Mouse (Mus musculus): ENCODE measurements around the gene Msh5. TPM values are rescaled to one million over a fixed set of nuclear protein-coding genes. Genes with fewer than 3 reads are reported as not detected.
"Not testable (repeated sequence)": the region's sequence is repeated elsewhere in the genome, so short reads cannot be mapped to it uniquely, and the experiment has no call there.

The Msh5 gene
- polyA plus RNA-seq, 1 experiment from 2014 or later: 3.9 TPM

GRCm38 (mm10) chr17:35050126-35050750 lies 3.7 kb upstream of the Msh5 start:
- peak overlapping the region; percentile 97 for H3K27ac ChIP-seq
- H3K4me1 ChIP-seq (replicated peaks): peaks cover 74% of the 10 kb centered on the region
- H3K27me3 ChIP-seq (ENCODE audit: insufficient read depth, poor library complexity, severe bottlenecking): no peaks in the 10 kb centered on the region
- peak; percentile 76 for DNase-seq (ENCODE audit: low spot score)
- H3K36me3 ChIP-seq: peaks cover 33% of the 10 kb centered on the region
- H3K4me3 ChIP-seq: peak overlapping the region; percentile 76
- under 1% methylated on average over 27 of the region's 27 CpGs for WGBS
- H3K9me3 ChIP-seq: 0 out of 2 replicates have a peak, but pooled peaks cover 5% of the 10 kb centered on the region

DNA sequence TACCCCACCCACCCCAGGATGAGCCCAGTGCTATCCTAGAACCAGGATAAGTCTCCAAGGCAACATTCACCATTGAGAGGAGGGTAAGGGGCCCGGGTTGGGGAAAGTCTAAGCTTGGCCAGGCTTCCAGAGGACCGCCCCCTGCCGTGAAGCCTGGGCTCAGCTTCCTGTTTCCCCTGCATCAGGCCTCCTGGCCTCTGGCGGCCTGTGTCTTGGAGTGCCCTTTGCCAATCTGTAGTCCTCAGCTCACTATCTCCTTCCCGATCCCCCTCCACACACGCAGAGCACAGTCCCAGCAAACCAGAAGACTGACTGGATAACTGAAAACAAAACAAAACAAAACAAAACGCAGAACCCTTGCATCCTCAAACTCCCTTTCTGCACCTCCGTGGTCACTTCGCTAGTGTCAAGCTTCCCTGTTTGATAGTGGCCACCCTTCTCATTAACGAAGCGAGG lies 3.0 kb upstream of the Msh5 start, which contains the start of gene Clic1:
Clic1 (plus strand) TSS at position 406 of the 456 bp plus-strand sequence.
- Histone ChIP-seq H3K4me3 (peak within 1 kb of the TSS; percentile 76), H3K9me3 (0 out of 2 replicates have a peak, but pooled peaks cover 5% of the 10 kb centered on the region), H3K36me3 (peaks cover 26% of the 10 kb centered on the region), H3K27ac (peak within 1 kb of the TSS; percentile 97), H3K27me3 (ENCODE audit: insufficient read depth, poor library complexity, severe bottlenecking) (no peaks in the 10 kb centered on the region), H3K4me1 (replicated peaks) (peaks cover 80% of the 10 kb centered on the region)
- DNase-seq (ENCODE audit: low spot score): peak; percentile 84
- WGBS: 2% methylated on average over 11 of the region's 11 CpGs

DNA sequence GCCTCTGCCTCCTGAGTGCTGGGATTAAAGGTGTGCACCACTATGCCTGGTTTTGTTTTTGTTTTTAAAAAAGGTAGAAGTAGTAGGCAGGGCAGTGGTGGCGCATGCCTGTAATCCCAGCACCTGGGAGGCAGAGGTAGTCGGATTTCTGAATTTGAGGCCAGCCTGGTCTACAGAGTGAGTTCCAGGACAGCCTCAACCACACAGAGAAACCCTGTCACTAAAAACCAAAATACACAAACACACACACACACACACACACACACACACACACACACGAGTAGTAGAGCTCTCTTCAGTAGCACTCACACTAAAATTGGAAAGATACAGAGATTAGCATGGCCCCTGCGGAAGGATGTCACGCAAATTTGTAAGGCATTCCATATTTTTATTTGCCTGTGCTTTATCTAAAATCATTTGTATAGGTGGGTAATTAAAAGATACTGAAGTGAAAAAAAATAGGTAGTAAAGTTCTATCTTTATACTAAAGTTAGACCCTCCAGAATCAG lies 2.4 kb upstream of the Msh5 start:
- H3K9me3 ChIP-seq: 0 out of 2 replicates have a peak, but pooled peaks cover under 1% of the 10 kb centered on the region
- peaks cover 81% of the 10 kb centered on the region for H3K4me1 ChIP-seq (replicated peaks)
- no peaks in the 10 kb centered on the region for H3K27me3 ChIP-seq (ENCODE audit: insufficient read depth, poor library complexity, severe bottlenecking)
- peak overlapping the region; percentile 97 for H3K27ac ChIP-seq
- peaks cover 20% of the 10 kb centered on the region for H3K36me3 ChIP-seq
- H3K4me3 ChIP-seq: peak overlapping the region; percentile 76
- no peak for DNase-seq (ENCODE audit: low spot score)
- WGBS: 72% methylated on average over 5 of the region's 5 CpGs

- Histone ChIP-seq H3K27ac (peak overlapping the region; percentile 98), H3K9me3 (no peaks in the 10 kb centered on the region), H3K4me3 (peak overlapping the region; percentile 25; the same call in 1 of the 2 replicates), H3K4me1 (replicated peaks) (peaks cover 81% of the 10 kb centered on the region), H3K27me3 (ENCODE audit: insufficient read depth, poor library complexity, severe bottlenecking) (no peaks in the 10 kb centered on the region), H3K36me3 (peaks cover 14% of the 10 kb centered on the region)
- WGBS: 37% methylated on average over 11 of the region's 11 CpGs
- no peak for DNase-seq (ENCODE audit: low spot score)
These were observed 1.8 kb upstream of the Msh5 start for GRCm38 (mm10) chr17:35048149-35048931.

DNA sequence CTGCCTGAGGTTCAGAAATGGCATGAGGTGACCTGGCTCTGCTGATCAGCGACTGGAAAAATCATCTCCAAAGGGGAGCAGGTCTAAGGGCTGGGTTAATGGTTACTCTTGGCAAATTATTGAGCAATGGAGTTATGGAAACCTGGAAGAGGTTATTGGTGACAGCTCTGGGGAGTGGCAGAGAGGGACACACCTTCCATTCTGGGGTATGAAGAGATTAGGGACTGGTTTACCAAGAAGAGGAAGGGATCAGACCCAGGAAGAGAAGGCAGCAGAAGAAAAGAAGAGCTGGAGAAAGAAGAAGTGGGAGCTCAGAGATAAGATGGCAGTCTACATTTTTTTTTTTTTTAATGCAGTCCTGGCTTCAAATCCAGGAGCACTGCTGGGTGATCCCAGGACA lies 1.1 kb upstream of the Msh5 start:
- H3K27me3 ChIP-seq (ENCODE audit: insufficient read depth, poor library complexity, severe bottlenecking): no peaks in the 10 kb centered on the region
- DNase-seq (ENCODE audit: low spot score): no peak
- peak overlapping the region; percentile 25; the same call in 1 of the 2 replicates for H3K4me3 ChIP-seq
- peaks cover 7% of the 10 kb centered on the region for H3K36me3 ChIP-seq
- peaks cover 77% of the 10 kb centered on the region for H3K4me1 ChIP-seq (replicated peaks)
- H3K27ac ChIP-seq: peak overlapping the region; percentile 98
- H3K9me3 ChIP-seq: no peaks in the 10 kb centered on the region
- WGBS: 50% methylated on average over 1 of the region's 1 CpGs

DNA sequence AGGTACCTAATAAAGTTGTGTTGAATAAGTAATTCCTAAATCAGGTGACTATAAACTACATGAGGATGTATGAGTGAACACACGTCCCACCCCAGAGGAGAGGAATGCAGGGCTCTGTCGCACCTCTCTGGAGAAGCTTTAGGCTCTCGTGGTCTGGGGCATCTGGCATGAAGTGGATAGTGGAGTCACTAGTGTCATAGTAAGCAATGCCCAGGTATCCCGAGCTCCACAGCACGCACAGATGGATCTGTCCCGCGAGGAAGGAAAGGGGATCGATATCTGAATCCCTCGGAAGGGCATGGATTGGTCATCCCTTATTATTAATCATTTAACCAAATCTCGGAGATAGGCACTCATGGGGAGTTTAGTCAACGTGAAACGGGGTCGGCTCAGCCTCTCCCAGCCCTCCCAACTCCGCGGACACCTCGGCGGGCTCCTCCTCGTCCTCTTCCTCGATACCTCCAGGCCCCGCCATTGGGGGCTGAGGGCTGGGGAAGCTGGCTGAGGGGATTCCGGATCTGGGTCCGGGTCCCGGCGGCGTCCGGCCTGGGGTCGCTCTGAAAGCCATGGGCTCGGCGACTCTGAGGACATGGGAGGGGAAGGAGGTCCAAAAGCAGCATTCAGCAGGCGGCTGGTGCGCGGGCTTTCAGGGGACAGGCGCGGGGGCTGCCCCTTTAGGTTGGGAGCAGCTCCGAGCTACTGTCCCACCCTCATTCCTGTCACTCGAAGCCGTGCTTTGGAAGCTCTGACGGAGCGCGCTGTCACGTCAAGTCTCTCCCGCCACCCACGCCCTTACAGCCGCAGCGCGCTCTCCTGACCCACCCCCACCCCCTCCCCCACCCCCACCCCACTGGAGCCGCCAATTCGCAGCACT lies 501 bp downstream of the Msh5 start:
- H3K27me3 ChIP-seq (ENCODE audit: insufficient read depth, poor library complexity, severe bottlenecking): no peaks in the 10 kb centered on the region
- peak overlapping the region; percentile 98 for H3K27ac ChIP-seq
- no peaks in the 10 kb centered on the region for H3K36me3 ChIP-seq
- peak overlapping the region; percentile 67 for H3K4me3 ChIP-seq
- WGBS: 6% methylated on average over 48 of the region's 48 CpGs
- peak; percentile 26 for DNase-seq (ENCODE audit: low spot score)
- H3K9me3 ChIP-seq: no peaks in the 10 kb centered on the region
- peaks cover 62% of the 10 kb centered on the region for H3K4me1 ChIP-seq (replicated peaks)

GRCm38 (mm10) chr17:35044904-35045806 lies 1.4 kb downstream of the Msh5 start:
- 90% methylated on average over 7 of the region's 7 CpGs for WGBS
- H3K4me3 ChIP-seq: peak overlapping the region; percentile 67
- H3K9me3 ChIP-seq: no peaks in the 10 kb centered on the region
- H3K4me1 ChIP-seq (replicated peaks): peaks cover 56% of the 10 kb centered on the region
- no peak for DNase-seq (ENCODE audit: low spot score)
- H3K27ac ChIP-seq: peak overlapping the region; percentile 98
- no peaks in the 10 kb centered on the region for H3K27me3 ChIP-seq (ENCODE audit: insufficient read depth, poor library complexity, severe bottlenecking)
- no peaks in the 10 kb centered on the region for H3K36me3 ChIP-seq

DNA sequence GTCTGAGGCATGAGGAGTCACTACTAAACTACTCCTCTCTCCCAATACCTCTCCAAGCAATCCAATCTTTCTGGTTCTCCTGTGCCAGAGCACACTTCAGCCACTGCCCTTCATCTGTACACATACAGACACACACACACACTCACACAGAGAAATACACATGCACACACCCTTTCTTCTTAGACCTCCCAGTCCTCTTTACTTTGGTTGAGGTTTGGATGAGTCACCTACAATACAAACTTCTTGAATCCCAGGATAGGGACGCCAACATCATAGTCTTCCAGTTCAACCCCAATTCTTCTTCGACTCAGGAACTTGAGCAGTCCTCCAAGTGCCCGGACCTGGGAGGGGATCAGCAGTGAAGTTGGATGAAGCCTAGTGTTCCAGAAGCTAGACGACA lies 2.8 kb downstream of the Msh5 start:
- Histone ChIP-seq H3K4me3 (no peak overlapping the region), H3K36me3 (no peaks in the 10 kb centered on the region), H3K27ac (0 out of 2 replicates have a peak overlapping the region, but pooled peaks have one; percentile 36), H3K9me3 (no peaks in the 10 kb centered on the region), H3K4me1 (replicated peaks) (peaks cover 43% of the 10 kb centered on the region), H3K27me3 (ENCODE audit: insufficient read depth, poor library complexity, severe bottlenecking) (no peaks in the 10 kb centered on the region)
- DNase-seq (ENCODE audit: low spot score): no peak
- 88% methylated on average over 4 of the region's 4 CpGs for WGBS

GRCm38 (mm10) chr17:35039121-35039873 lies 7.2 kb downstream of the Msh5 start:
- no peaks in the 10 kb centered on the region for H3K27me3 ChIP-seq (ENCODE audit: insufficient read depth, poor library complexity, severe bottlenecking)
- no peak for DNase-seq (ENCODE audit: low spot score)
- H3K4me3 ChIP-seq: no peak overlapping the region
- no peaks in the 10 kb centered on the region; the same call in 1 of the 2 replicates for H3K4me1 ChIP-seq (replicated peaks)
- no peaks in the 10 kb centered on the region for H3K36me3 ChIP-seq
- no peak overlapping the region for H3K27ac ChIP-seq
- no peaks in the 10 kb centered on the region for H3K9me3 ChIP-seq
- 86% methylated on average over 11 of the region's 11 CpGs for WGBS

- H3K4me3 ChIP-seq: no peak overlapping the region
- WGBS: 77% methylated on average over 6 of the region's 6 CpGs
- H3K27ac ChIP-seq: no peak overlapping the region
- no peak for DNase-seq (ENCODE audit: low spot score)
- H3K36me3 ChIP-seq: no peaks in the 10 kb centered on the region
- no peaks in the 10 kb centered on the region for H3K9me3 ChIP-seq
- H3K27me3 ChIP-seq (ENCODE audit: insufficient read depth, poor library complexity, severe bottlenecking): no peaks in the 10 kb centered on the region
- H3K4me1 ChIP-seq (replicated peaks): peaks cover 15% of the 10 kb centered on the region
These were observed 11.6 kb downstream of the Msh5 start for GRCm38 (mm10) chr17:35034896-35035295.

GRCm38 (mm10) chr17:35033703-35034102 lies 12.8 kb downstream of the Msh5 start:
- not testable (repeated sequence) for H3K36me3 ChIP-seq; H3K9me3 ChIP-seq; H3K4me3 ChIP-seq; DNase-seq (ENCODE audit: low spot score); H3K27me3 ChIP-seq (ENCODE audit: insufficient read depth, poor library complexity, severe bottlenecking)
- WGBS: 76% methylated on average over 1 of the region's 1 CpGs
- H3K27ac ChIP-seq: 0 out of 2 replicates have a peak overlapping the region, but pooled peaks have one; percentile 0
- peaks cover 27% of the 10 kb centered on the region for H3K4me1 ChIP-seq (replicated peaks)
